Mouse (Mus musculus) heart, embryonic 13.5 days (tissue): Measurements from ENCODE around the gene Kif3b. TPM values are rescaled to one million over a fixed set of nuclear protein-coding genes. Genes with fewer than 3 reads are reported as not detected.

ENCODE experiments used
- ATAC-seq: fragments of 200-750 bp; cut with Nextera tagmentation; 2 replicates; pipeline ENCODE4 v1.8.0; 2017; ENCODE audit warnings: moderate TSS enrichment; ENCODE audit not compliant: insufficient number of reproducible peaks, low FRiP score, low TSS enrichment; ENCODE audit errors: extremely low read depth
- H3K27ac ChIP-seq: fragments of 300-500 bp; sonication (generic); replicated peaks from 2 replicates; pipeline ENCODE4 v1.5.1; 2015; ENCODE audit warnings: moderate library complexity, mild to moderate bottlenecking, inconsistent platforms
- H3K27me3 ChIP-seq: fragments of 300-500 bp; sonication (generic); replicated peaks from 2 replicates; pipeline ENCODE4 v1.6.1; 2015; ENCODE audit warnings: mild to moderate bottlenecking, inconsistent platforms
- H3K36me3 ChIP-seq: fragments of 300-500 bp; sonication (generic); 2 replicates; pipeline ENCODE4 v1.6.1; 2015; ENCODE audit warnings: mild to moderate bottlenecking, inconsistent platforms
- H3K4me1 ChIP-seq: fragments of 300-500 bp; sonication (generic); 2 replicates; pipeline ENCODE4 v1.6.1; 2015; ENCODE audit warnings: inconsistent platforms
- H3K4me2 ChIP-seq: fragments of 300-500 bp; sonication (generic); 2 replicates; pipeline ENCODE4 v1.6.1; 2015; ENCODE audit warnings: inconsistent platforms, mild to moderate bottlenecking, moderate library complexity
- H3K4me3 ChIP-seq: fragments of 300-500 bp; sonication (generic); 2 replicates; pipeline ENCODE4 v1.5.1; 2015; ENCODE audit warnings: moderate library complexity, mild to moderate bottlenecking, inconsistent platforms
- H3K9ac ChIP-seq: fragments of 300-500 bp; sonication (generic); 2 replicates; pipeline ENCODE4 v1.6.1; 2015; ENCODE audit warnings: inconsistent platforms, mild to moderate bottlenecking, moderate library complexity
- H3K9me3 ChIP-seq: fragments of 300-500 bp; sonication (generic); 2 replicates; pipeline ENCODE4 v1.6.1; 2016; ENCODE audit warnings: inconsistent platforms
- WGBS: fragments of 180-500 bp; shearing (Covaris S2); methylation state at CpG from one replicate; pipeline ENCODE4 v1.1.7; 2015; ENCODE audit warnings: mixed read lengths; 5-methylcytosine and 5-hydroxymethylcytosine counted together
- polyA plus RNA-seq: library from polyadenylated mRNA; unstranded; fragments of >200 nt; fragmentation: Nextera tagmentation; extraction: Ambion mirVana; gene quantifications from 2 replicates; pipeline ENCODE4 v1.2.1, GENCODE M21; 2015

Kif3b gene
- polyA plus RNA-seq, 1 experiment from 2014 or later = 4.8 TPM

DNA sequence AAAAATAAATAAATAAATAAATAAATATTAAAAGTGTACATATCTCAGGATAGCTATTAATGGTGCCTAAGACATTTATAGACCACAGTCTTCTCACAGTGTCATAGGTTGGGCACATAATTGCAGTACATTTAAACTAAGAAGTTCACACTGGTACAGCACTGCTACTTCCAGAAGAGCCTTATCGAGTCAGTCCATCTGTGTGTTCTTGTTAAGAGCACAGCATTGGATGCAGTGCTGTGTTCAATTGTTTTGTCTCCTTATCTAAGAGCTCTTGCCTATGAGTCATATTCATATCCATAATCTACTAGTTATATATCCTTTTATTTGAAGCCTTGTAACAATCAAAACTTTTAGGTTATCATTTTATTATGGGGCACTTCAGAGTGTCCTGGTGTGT lies 89.3 kb downstream of the Kif3b start:
- H3K36me3 ChIP-seq = peaks cover 72% of the 10 kb centered on the region
- H3K27me3 ChIP-seq = no peaks in the 10 kb centered on the region
- H3K27ac ChIP-seq = no peak overlapping the region
- no peak overlapping the region for H3K9ac ChIP-seq
- no peak overlapping the region for H3K4me3 ChIP-seq
- no peak overlapping the region for H3K4me2 ChIP-seq
- peaks cover 15% of the 10 kb centered on the region for H3K4me1 ChIP-seq
- ATAC-seq = no peak
- H3K9me3 ChIP-seq = no peaks in the 10 kb centered on the region
- 92% methylated on average over 1 of the region's 1 CpGs for WGBS

Other genes starting within 250 kb of the Kif3b start
- 4.6 and 5.3 TPM in 2 replicates for gene Ccm2l, start 225.5 kb upstream of the Kif3b start, polyA plus RNA-seq
- 1.8 and 2.2 TPM in 2 replicates for gene Hck, start 182.9 kb upstream of the Kif3b start, polyA plus RNA-seq
- 59.0 and 63.0 TPM in 2 replicates for gene Tm9sf4, start 130.1 kb upstream of the Kif3b start, polyA plus RNA-seq
- 5.7 and 7.3 TPM in 2 replicates for gene Tspyl3, start 66.0 kb upstream of the Kif3b start, polyA plus RNA-seq
- gene Plagl2, start 50.0 kb upstream of the Kif3b start, polyA plus RNA-seq = 12.2 and 12.5 TPM in 2 replicates
- 4.6 and 4.8 TPM in 2 replicates for gene Pofut1, start 49.9 kb upstream of the Kif3b start, polyA plus RNA-seq
- 6.4 and 6.8 TPM in 2 replicates for gene Asxl1, start 54.4 kb downstream of the Kif3b start, polyA plus RNA-seq
- not detected in 2 replicates for gene 4930404H24Rik, start 201.4 kb downstream of the Kif3b start, polyA plus RNA-seq
- gene Nol4l, start 238.6 kb downstream of the Kif3b start, polyA plus RNA-seq = 10.5 and 11.0 TPM in 2 replicates